Mouse (Mus musculus): ENCODE measurements at regions not wholly inside any gene's neighbourhood (a gene's known extent, or its start where the extent isn't known, plus 50 kb on each side); places are given as distances from the start of the nearest gene placed in this dataset.
"Not testable (repeated sequence)": the region's sequence is repeated elsewhere in the genome, so short reads cannot be mapped to it uniquely, and the experiment has no call there.

DNA sequence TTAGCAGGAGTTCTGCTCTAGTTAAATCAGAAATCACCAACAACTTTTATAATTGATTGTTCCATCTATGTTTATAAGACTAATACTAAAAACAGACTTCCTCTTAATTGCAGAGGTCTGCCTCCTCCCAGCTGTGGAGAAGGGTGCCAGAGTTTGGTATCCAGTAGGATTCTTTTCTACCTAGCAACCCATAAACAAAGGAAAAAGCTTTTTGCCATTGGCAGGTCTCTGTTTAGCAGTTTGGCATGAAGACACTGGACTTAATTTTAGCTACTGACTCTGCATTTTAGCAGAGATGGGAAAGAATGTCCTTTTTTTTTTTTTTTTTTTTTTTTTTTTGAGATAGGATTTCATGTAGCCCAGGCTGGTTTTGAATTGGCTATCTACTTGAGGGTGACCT lies 1628.4 kb downstream of the A830018L16Rik start:
- DNase-seq (ENCODE audit: low read depth in 1 of 2, low spot score in 2 of 2), result no peak

- no peak for DNase-seq (ENCODE audit: low read depth in 1 of 2, low spot score in 2 of 2)
These were observed 1636.4 kb downstream of the A830018L16Rik start for GRCm38 (mm10) chr1:13050140-13050775.

DNA sequence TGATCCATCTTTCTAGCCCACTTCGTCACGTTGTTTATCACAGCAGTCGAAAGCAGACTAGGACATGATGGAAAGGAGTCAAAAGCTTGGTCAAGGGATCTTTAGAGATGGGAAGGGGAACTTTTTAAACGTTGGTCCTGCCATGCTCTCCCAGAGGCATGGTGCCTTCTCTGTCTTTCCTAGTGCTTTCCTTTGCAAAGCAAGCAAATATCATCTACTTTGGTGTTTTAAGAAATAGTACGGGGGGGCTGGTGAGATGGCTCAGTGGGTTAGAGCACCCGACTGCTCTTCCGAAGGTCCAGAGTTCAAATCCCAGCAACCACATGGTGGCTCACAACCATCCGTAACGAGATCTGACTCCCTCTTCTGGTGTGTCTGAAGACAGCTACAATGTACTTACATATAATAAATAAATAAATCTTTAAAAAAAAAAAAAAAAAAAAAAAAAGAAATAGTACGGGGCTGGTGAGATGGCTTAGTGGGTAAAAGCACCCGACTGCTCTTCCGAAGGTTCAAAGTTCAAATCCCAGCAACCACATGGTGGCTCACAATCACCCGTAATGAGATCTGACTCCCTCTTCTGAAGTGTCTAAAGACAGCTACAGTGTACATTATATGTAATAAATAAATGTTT lies 1637.6 kb downstream of the A830018L16Rik start:
- not testable (repeated sequence) for DNase-seq (ENCODE audit: low read depth in 1 of 2, low spot score in 2 of 2)

DNA sequence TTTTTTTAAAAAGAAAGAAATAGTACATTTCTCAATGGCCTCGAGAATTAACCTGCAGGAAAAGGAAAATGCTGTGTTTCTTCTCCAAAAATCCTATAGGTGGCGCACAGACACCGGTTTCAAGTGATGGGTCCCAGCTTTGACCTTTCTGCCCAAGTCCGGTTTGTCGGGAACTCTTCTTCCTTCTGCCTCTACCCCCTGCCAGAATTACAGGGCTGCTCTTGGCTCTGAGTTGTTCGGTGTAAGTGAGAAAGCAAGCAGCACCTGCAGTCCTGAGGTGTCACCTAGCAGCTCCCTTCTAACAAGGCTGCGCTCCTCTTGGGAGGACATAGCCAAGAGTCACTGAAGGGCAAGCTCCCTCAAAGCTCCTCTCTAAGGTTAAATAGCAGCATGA lies 1638.2 kb downstream of the A830018L16Rik start:
- peak in 1 of 2 experiments; percentile 3 for DNase-seq (ENCODE audit: low read depth in 1 of 2, low spot score in 2 of 2)

DNA sequence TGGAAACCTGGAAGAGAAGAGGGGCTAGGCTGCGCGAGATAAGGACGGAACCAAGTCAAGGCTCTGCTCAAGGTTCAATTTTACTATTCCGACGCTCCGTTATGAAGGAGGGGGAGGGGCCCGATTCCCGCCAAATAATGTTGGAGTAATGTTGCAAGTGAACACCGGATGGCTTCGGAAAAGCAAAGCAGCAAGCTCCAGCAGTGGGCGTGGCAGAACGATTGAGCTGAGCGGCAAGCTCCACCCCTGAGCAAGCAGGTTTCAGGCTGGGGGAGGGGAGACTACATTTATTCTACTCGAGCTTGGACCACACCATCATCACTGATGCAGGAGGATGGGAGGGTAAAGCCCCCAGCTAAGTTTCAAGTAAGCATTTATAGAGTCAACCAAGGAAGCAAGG lies 1643.8 kb downstream of the A830018L16Rik start:
- no peak for DNase-seq (ENCODE audit: low read depth in 1 of 2, low spot score in 2 of 2)

GRCm38 (mm10) chr1:13059616-13060320 lies 1645.9 kb downstream of the A830018L16Rik start:
- no peak for DNase-seq (ENCODE audit: low read depth in 1 of 2, low spot score in 2 of 2)
